Mouse (Mus musculus): ENCODE results near the gene Hist2h2aa1. TPM values are rescaled to one million over a fixed set of nuclear protein-coding genes. Genes with fewer than 3 reads are reported as not detected.
"Not testable (repeated sequence)": the region's sequence is repeated elsewhere in the genome, so short reads cannot be mapped to it uniquely, and the experiment has no call there.

Gene Hist2h2aa1
- total RNA-seq, 4 experiments from 2014 or later, result 8.5 to 81.5 (median 26.6) TPM

GRCm38 (mm10) chr3:96251787-96252186, 6.5 kb downstream of the Hist2h2aa1 start:
- no peak for DNase-seq (ENCODE audit: low spot score)

- DNase-seq (ENCODE audit: low spot score), result no peak
These were observed 9.5 kb downstream of the Hist2h2aa1 start for GRCm38 (mm10) chr3:96254683-96255355.

GRCm38 (mm10) chr3:96255926-96256593, 10.8 kb downstream of the Hist2h2aa1 start:
- no peak for DNase-seq (ENCODE audit: low spot score)

- DNase-seq (ENCODE audit: low spot score), result no peak
These were observed 11.9 kb downstream of the Hist2h2aa1 start for GRCm38 (mm10) chr3:96257190-96257589.

GRCm38 (mm10) chr3:96260220-96260619, 14.9 kb downstream of the Hist2h2aa1 start:
- DNase-seq (ENCODE audit: low spot score), result no peak

- no peak for DNase-seq (ENCODE audit: low spot score)
These were observed 16.3 kb downstream of the Hist2h2aa1 start for GRCm38 (mm10) chr3:96261623-96262022.

GRCm38 (mm10) chr3:96262216-96262875, 17.0 kb downstream of the Hist2h2aa1 start:
- DNase-seq (ENCODE audit: low spot score), result peak; percentile 93

GRCm38 (mm10) chr3:96262979-96263550, 17.8 kb downstream of the Hist2h2aa1 start, which contains the start of gene Hist2h4:
Gene Hist2h4, minus strand, starts transcription at chr3:96263311.
- DNase-seq (ENCODE audit: low spot score), result peak; percentile 99

GRCm38 (mm10) chr3:96263558-96264403, 18.5 kb downstream of the Hist2h2aa1 start:
- DNase-seq (ENCODE audit: low spot score), result no peak

GRCm38 (mm10) chr3:96264404-96264949, 19.2 kb downstream of the Hist2h2aa1 start:
- no peak for DNase-seq (ENCODE audit: low spot score)

GRCm38 (mm10) chr3:96266132-96266710, 20.9 kb downstream of the Hist2h2aa1 start:
- DNase-seq (ENCODE audit: low spot score), result no peak

GRCm38 (mm10) chr3:96267541-96267940, 22.2 kb downstream of the Hist2h2aa1 start:
- no peak for DNase-seq (ENCODE audit: low spot score)

GRCm38 (mm10) chr3:96268051-96268775, 22.9 kb downstream of the Hist2h2aa1 start, which contains the start of gene Hist2h3b:
Gene Hist2h3b, plus strand, starts transcription at chr3:96268654.
- DNase-seq (ENCODE audit: low spot score), result peak; percentile 86

- not testable (repeated sequence) for DNase-seq (ENCODE audit: low spot score)
These were observed 23.6 kb downstream of the Hist2h2aa1 start for GRCm38 (mm10) chr3:96268776-96269378.

GRCm38 (mm10) chr3:96269511-96270474, 24.5 kb downstream of the Hist2h2aa1 start, which contains the start of gene Hist2h2bb:
Gene Hist2h2bb, plus strand, starts transcription at chr3:96269752.
- DNase-seq (ENCODE audit: low spot score), result peak; percentile 96

GRCm38 (mm10) chr3:96273591-96274465, 28.5 kb downstream of the Hist2h2aa1 start:
- DNase-seq (ENCODE audit: low spot score), result no peak

- no peak for DNase-seq (ENCODE audit: low spot score)
These were observed 32.1 kb downstream of the Hist2h2aa1 start for GRCm38 (mm10) chr3:96277428-96277799.
